Mouse (Mus musculus) cerebellum, adult 11 months (tissue): ENCODE data around the gene Lipm.

Experiments used
- DNase-seq: peaks from one replicate; pipeline ENCODE4 v3.0.0; 2022

Gene Lipm

GRCm38 (mm10) chr19:34100633-34101032 is at the start of gene Lipm:
TSS of gene Lipm (plus strand) at chr19:34100933.
- no peak for DNase-seq

GRCm38 (mm10) chr19:34051502-34051901 is 49.2 kb upstream of the Lipm start:
- DNase-seq: no peak

- no peak for DNase-seq
Measured at GRCm38 (mm10) chr19:34063547-34063946, 37.2 kb upstream of the Lipm start.

- no peak for DNase-seq
Measured at GRCm38 (mm10) chr19:34064059-34064458, 36.7 kb upstream of the Lipm start.

- DNase-seq: no peak
Measured at GRCm38 (mm10) chr19:34066779-34067472, 33.8 kb upstream of the Lipm start, which contains the start of gene Lipn. TSS of gene Lipn (plus strand) at chr19:34067358.

GRCm38 (mm10) chr19:34074239-34074638 is 26.5 kb upstream of the Lipm start:
- no peak for DNase-seq

- DNase-seq: no peak
Measured at GRCm38 (mm10) chr19:34078130-34078529, 22.6 kb upstream of the Lipm start.

GRCm38 (mm10) chr19:34089011-34089680 is 11.6 kb upstream of the Lipm start:
- no peak for DNase-seq

- no peak for DNase-seq
Measured at GRCm38 (mm10) chr19:34095381-34095780, 5.4 kb upstream of the Lipm start.

GRCm38 (mm10) chr19:34096228-34096627 is 4.5 kb upstream of the Lipm start:
- no peak for DNase-seq

GRCm38 (mm10) chr19:34101888-34102287 is 1.2 kb downstream of the Lipm start:
- no peak for DNase-seq

- no peak for DNase-seq
Measured at GRCm38 (mm10) chr19:34104841-34105240, 4.1 kb downstream of the Lipm start.

GRCm38 (mm10) chr19:34119102-34119501 is 18.4 kb downstream of the Lipm start:
- DNase-seq: no peak

- DNase-seq: no peak
Measured at GRCm38 (mm10) chr19:34119653-34120052, 18.9 kb downstream of the Lipm start.

GRCm38 (mm10) chr19:34120107-34120731 is 19.5 kb downstream of the Lipm start:
- no peak for DNase-seq

- DNase-seq: no peak
Measured at GRCm38 (mm10) chr19:34138720-34139430, 38.1 kb downstream of the Lipm start.

GRCm38 (mm10) chr19:34139431-34140046 is 38.8 kb downstream of the Lipm start:
- DNase-seq: no peak

GRCm38 (mm10) chr19:34148421-34148820 is 47.7 kb downstream of the Lipm start:
- no peak for DNase-seq

GRCm38 (mm10) chr19:34151909-34152308 is 51.2 kb downstream of the Lipm start:
- DNase-seq: no peak

- DNase-seq: no peak
Measured at GRCm38 (mm10) chr19:34153263-34154144, 52.8 kb downstream of the Lipm start.

- no peak for DNase-seq
Measured at GRCm38 (mm10) chr19:34162693-34163092, 62.0 kb downstream of the Lipm start.

GRCm38 (mm10) chr19:34165891-34166290 is 65.2 kb downstream of the Lipm start, which contains the start of gene Ankrd22:
TSS of gene Ankrd22 (minus strand) at chr19:34166053.
- no peak for DNase-seq
